Mouse (Mus musculus): ENCODE data around the gene Plekha4. TPM values are rescaled to one million over a fixed set of nuclear protein-coding genes. Genes with fewer than 3 reads are reported as not detected.
A peak's percentile ranks its signal among the peaks of the same experiment; 100 is the strongest.

Gene Plekha4
- total and polyA plus RNA-seq, 2 experiments from 2014 or later, result 2.1 to 2.8 TPM

GRCm38 (mm10) chr7:45560241-45560640, 34.1 kb downstream of the Plekha4 start:
- Histone ChIP-seq H3K27me3 (ENCODE audit: insufficient read depth, low read length) (no peaks in the 10 kb centered on the region), H3K9ac (replicated peaks; ENCODE audit: low read length) (no peak overlapping the region), H3K9me3 (ENCODE audit: low read length) (no peaks in the 10 kb centered on the region), H3K4me1 (ENCODE audit: insufficient read depth, low read length) (no peaks in the 10 kb centered on the region), H3K4me3 (ENCODE audit: low read length) (no peak overlapping the region), H3K36me3 (ENCODE audit: insufficient read depth, low read length) (no peaks in the 10 kb centered on the region), H3K27ac (no peak overlapping the region), H3K4me2 (ENCODE audit: low read depth, low read length) (no peak overlapping the region)
- no peak for ATAC-seq
- TF ChIP-seq CTCF (IDR thresholded peaks at IDR 0.05; ENCODE audit: low read depth), result no peak
- WGBS, result 81% methylated on average over 7 of the region's 7 CpGs
- no peak for DNase-seq (ENCODE audit: low spot score)

- H3K27me3 ChIP-seq (ENCODE audit: insufficient read depth, low read length), result no peaks in the 10 kb centered on the region
- H3K4me2 ChIP-seq (ENCODE audit: low read depth, low read length), result peak overlapping the region; percentile 27; the same call in 1 of the 2 replicates
- peak; percentile 84 for DNase-seq (ENCODE audit: low spot score)
- peak; percentile 95 for TF ChIP-seq CTCF (IDR thresholded peaks at IDR 0.05; ENCODE audit: low read depth)
- H3K36me3 ChIP-seq (ENCODE audit: insufficient read depth, low read length), result no peaks in the 10 kb centered on the region
- H3K27ac ChIP-seq, result no peak overlapping the region
- WGBS, result 24% methylated on average over 17 of the region's 17 CpGs
- ATAC-seq, result peak; percentile 72; the same call in 1 of the 2 replicates
- H3K4me1 ChIP-seq (ENCODE audit: insufficient read depth, low read length), result no peaks in the 10 kb centered on the region
- no peaks in the 10 kb centered on the region for H3K9me3 ChIP-seq (ENCODE audit: low read length)
- no peak overlapping the region for H3K9ac ChIP-seq (replicated peaks; ENCODE audit: low read length)
- H3K4me3 ChIP-seq (ENCODE audit: low read length), result no peak overlapping the region
These were observed 34.9 kb downstream of the Plekha4 start for GRCm38 (mm10) chr7:45560843-45561623.

- TF ChIP-seq CTCF (IDR thresholded peaks at IDR 0.05; ENCODE audit: low read depth), result no peak
These were observed 35.7 kb downstream of the Plekha4 start for GRCm38 (mm10) chr7:45561624-45562520.

GRCm38 (mm10) chr7:45564811-45565210, 38.7 kb downstream of the Plekha4 start:
- no peaks in the 10 kb centered on the region for H3K27me3 ChIP-seq (ENCODE audit: insufficient read depth, low read length)
- TF ChIP-seq CTCF (IDR thresholded peaks at IDR 0.05; ENCODE audit: low read depth), result no peak
- H3K9me3 ChIP-seq (ENCODE audit: low read length), result no peaks in the 10 kb centered on the region
- H3K4me1 ChIP-seq (ENCODE audit: insufficient read depth, low read length), result 0 out of 2 replicates have a peak, but pooled peaks cover 7% of the 10 kb centered on the region
- ATAC-seq (no peak), DNase-seq (ENCODE audit: low spot score) (no peak)
- H3K4me2 ChIP-seq (ENCODE audit: low read depth, low read length), result no peak overlapping the region
- no peak overlapping the region for H3K9ac ChIP-seq (replicated peaks; ENCODE audit: low read length)
- H3K4me3 ChIP-seq (ENCODE audit: low read length), result no peak overlapping the region
- no peak overlapping the region for H3K27ac ChIP-seq
- 76% methylated on average over 2 of the region's 2 CpGs for WGBS
- H3K36me3 ChIP-seq (ENCODE audit: insufficient read depth, low read length), result no peaks in the 10 kb centered on the region

More at GRCm38 (mm10) chr7:45561624-45562520, 35.7 kb downstream of the Plekha4 start:
- ATAC-seq (no peak), DNase-seq (ENCODE audit: low spot score) (no peak)
- no peaks in the 10 kb centered on the region for H3K36me3 ChIP-seq (ENCODE audit: insufficient read depth, low read length)
- H3K27me3 ChIP-seq (ENCODE audit: insufficient read depth, low read length), result no peaks in the 10 kb centered on the region
- H3K9me3 ChIP-seq (ENCODE audit: low read length), result no peaks in the 10 kb centered on the region
- no peak overlapping the region; the same call in 1 of the 2 replicates for H3K4me2 ChIP-seq (ENCODE audit: low read depth, low read length)
- 54% methylated on average over 12 of the region's 12 CpGs for WGBS
- H3K4me1 ChIP-seq (ENCODE audit: insufficient read depth, low read length), result no peaks in the 10 kb centered on the region
- H3K27ac ChIP-seq, result no peak overlapping the region
- H3K9ac ChIP-seq (replicated peaks; ENCODE audit: low read length), result no peak overlapping the region
- H3K4me3 ChIP-seq (ENCODE audit: low read length), result no peak overlapping the region

- Histone ChIP-seq H3K36me3 (ENCODE audit: insufficient read depth, low read length) (no peaks in the 10 kb centered on the region), H3K4me3 (ENCODE audit: low read length) (no peak overlapping the region), H3K27me3 (ENCODE audit: insufficient read depth, low read length) (no peaks in the 10 kb centered on the region), H3K4me2 (ENCODE audit: low read depth, low read length) (no peak overlapping the region), H3K27ac (no peak overlapping the region), H3K9ac (replicated peaks; ENCODE audit: low read length) (no peak overlapping the region), H3K4me1 (ENCODE audit: insufficient read depth, low read length) (0 out of 2 replicates have a peak, but pooled peaks cover 7% of the 10 kb centered on the region), H3K9me3 (ENCODE audit: low read length) (no peaks in the 10 kb centered on the region)
- ATAC-seq (no peak), DNase-seq (ENCODE audit: low spot score) (no peak)
- WGBS, result 92% methylated on average over 9 of the region's 9 CpGs
- no peak for TF ChIP-seq CTCF (IDR thresholded peaks at IDR 0.05; ENCODE audit: low read depth)
These were observed 39.3 kb downstream of the Plekha4 start for GRCm38 (mm10) chr7:45565446-45565845.

GRCm38 (mm10) chr7:45567112-45567779, 41.1 kb downstream of the Plekha4 start:
- Histone ChIP-seq H3K4me3 (ENCODE audit: low read length) (no peak overlapping the region), H3K9ac (replicated peaks; ENCODE audit: low read length) (0 out of 2 replicates have a peak overlapping the region, but pooled peaks have one; percentile 30), H3K36me3 (ENCODE audit: insufficient read depth, low read length) (no peaks in the 10 kb centered on the region), H3K4me2 (ENCODE audit: low read depth, low read length) (peak overlapping the region; percentile 66), H3K27me3 (ENCODE audit: insufficient read depth, low read length) (no peaks in the 10 kb centered on the region), H3K4me1 (ENCODE audit: insufficient read depth, low read length) (peaks cover 16% of the 10 kb centered on the region), H3K27ac (peak overlapping the region; percentile 82), H3K9me3 (ENCODE audit: low read length) (no peaks in the 10 kb centered on the region)
- DNase-seq (ENCODE audit: low spot score) (no peak), ATAC-seq (no peak)
- 74% methylated on average over 8 of the region's 8 CpGs for WGBS
- TF ChIP-seq CTCF (IDR thresholded peaks at IDR 0.05; ENCODE audit: low read depth), result no peak

All from hindbrain, postnatal 0 days (tissue).